Mouse (Mus musculus): ENCODE data around the gene Cnih1.

The Cnih1 gene

DNA sequence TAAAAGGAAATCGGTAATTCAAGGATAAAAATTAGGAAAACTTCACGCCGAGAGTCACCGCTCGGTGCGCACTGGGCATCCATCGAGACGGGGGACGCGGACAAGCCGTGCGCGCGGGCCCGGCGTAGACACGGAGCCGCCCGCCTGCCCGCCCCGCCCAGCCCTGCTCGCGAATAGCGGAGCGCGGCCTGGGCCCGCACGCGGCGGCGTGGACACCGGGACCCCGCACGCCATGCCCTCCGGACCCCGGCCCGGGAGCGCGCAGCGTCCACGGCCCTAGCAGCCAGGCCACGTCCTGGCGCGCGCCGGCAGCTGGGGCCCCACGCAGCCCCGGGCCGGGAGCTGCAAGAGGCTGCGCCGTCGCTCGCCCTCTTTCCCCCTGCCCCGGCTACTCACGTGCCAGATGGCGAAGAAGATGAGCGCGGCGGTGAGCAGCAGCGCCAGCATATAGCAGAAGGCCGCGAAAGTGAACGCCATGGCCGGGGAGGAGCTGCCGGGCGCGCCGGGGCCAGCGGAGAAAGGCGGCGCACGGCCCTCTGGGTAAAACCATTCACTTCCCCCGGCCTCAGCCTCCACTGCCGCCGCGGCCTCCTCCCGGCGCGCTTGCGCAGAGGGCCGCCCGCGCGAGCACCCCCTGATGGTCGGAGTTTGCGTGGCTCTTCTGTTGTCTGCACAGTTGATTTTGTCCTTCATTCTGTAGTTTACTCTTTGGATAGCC lies at the start of gene Cnih1:
Gene Cnih1 (minus strand): TSS at position 625 of the 718 bp plus-strand sequence.
- in situ Hi-C loops (cut with MboI; ENCODE audit: unreplicated experiment in 2 of 2), result loop anchor here in 1 of 2 experiments (5.0 kb wide), 1 partner anchor 34 kb away; the partner anchor contains the start of gene Gmfb

DNA sequence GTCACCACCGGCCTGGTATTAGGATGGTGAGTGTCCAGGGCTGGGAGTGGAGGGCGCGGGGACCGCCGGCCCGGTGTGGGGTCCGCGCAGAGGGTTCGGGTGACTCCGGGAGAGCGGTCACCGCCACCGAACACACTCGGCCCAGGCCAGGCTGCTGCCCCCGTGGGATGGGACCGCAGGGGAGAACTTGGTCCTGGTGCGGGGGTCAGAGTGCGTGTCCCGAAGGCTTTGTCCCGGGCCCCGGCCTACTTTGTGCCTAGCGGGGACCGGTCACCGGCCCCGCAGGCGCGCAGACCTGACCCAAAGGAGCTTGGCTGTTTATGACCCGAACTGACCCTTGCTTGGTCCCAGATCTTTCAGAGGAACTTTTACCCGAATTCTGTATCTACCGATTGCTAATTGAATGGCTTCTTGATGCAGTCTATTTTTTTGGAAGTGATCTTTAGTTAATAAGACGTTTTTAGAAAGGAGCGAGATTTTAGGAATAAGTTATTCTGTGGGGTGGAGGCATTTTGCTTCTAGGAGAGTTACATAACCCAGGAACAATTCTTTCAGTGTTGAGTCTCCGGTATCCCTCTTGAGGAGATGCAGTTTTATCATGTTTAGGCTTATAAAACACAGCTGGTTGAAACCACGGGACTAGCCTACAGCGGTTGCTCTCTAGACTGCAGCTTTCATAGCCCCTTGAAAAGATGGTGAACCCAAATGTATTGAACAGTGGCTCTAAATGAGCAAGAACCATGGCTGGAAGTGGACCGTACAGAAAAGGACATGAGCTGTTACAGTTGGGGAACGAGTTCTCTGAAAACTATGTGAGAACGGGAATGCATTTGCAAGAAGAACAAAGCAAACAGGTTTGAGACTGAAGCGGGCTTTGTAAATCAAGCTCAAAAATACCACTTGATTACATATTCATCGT lies 44.4 kb upstream of the Cnih1 start:
- in situ Hi-C loops (cut with MboI; ENCODE audit: unreplicated experiment in 2 of 2), result no loop called here

DNA sequence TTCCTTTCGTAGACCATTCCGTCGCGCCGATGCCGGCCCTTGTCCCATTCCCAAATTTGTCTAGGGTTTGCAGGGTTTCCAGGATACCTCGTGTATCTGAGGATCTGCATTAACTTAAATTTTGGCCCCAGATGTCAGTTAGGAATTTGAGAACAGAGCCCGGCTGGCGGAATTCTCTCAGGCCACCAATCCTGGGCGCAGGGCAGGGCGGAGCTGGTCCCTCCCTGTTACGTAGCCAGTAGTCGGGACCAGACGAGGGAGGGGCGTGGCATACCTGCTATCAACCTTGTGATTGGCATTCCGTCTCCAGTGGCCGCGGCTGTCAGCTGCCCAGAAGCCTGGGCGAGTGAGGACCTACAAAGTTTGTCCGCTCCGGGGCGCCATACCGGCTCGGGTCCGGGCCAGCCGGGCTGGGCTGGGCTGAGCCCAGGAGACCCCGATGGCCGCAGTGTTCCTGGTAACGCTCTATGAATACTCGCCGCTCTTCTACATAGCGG lies 43.7 kb upstream of the Cnih1 start, which contains the start of gene Cgrrf1:
Gene Cgrrf1 (plus strand): TSS at position 289 of the 497 bp plus-strand sequence.
- in situ Hi-C loops (cut with MboI; ENCODE audit: unreplicated experiment in 2 of 2), result no loop called here

DNA sequence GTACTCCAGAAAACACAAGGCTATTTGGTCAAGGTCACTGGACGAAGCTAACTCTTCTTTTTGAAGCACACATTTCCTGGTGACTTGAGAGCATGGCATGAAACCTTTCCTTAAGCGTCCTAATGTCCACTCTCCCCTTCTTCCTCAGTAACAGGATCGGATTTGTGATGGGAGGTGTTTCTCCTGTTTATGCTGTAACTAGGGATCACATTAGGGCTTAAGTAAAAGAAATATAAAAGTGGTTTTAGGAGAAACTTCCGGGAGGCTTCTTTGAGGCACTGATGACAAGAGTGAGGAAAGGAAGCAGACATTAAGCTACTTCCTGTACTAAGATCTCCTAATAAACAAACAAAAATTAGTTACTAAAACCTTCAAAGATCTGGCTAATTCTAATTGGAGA lies 43.1 kb upstream of the Cnih1 start:
- in situ Hi-C loops (cut with MboI; ENCODE audit: unreplicated experiment in 2 of 2), result no loop called here

DNA sequence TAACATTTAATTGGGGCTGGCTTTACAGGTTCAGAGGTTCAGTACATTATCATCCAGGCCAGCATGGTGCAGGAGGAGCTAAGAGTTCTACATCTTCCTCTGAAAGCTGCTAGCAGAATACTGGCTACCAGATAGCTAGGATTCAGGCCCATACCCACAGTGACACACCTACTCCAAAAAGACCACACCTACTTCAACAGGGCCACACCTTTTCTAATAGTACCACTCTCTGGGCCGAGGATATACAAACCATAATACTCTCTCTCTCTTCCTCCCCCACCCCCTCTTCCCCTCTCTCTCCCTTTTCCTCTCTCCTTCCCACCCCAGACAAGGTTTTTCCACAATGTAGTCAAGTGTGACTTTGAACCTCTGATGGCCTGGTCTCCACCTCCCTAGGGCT lies 39.2 kb upstream of the Cnih1 start:
- in situ Hi-C loops (cut with MboI; ENCODE audit: unreplicated experiment in 2 of 2), result no loop called here

DNA sequence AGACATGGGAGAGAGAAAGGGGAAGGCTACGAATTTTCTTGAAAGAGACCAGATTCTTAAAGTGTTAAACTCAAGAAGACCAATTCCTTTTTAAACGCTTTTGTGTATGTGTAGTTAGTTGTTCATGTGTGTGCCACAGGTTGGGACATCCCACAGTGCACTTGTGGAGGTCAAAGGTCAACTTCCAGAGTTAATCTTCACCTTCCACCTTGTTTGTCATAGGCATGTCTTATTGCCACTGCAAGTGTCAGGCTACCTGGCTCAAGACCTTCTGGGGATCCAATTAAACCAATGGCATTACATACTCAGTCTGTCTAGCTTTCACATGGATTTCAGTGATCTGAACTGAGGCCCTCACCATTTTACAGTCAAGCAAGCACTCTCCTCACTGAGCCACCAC lies 35.8 kb upstream of the Cnih1 start:
- in situ Hi-C loops (cut with MboI; ENCODE audit: unreplicated experiment in 2 of 2), result loop anchor here in 1 of 2 experiments (5.0 to 25.0 kb wide), 2 partner anchors 37 to 1612 kb away; partner anchors contain the start of genes Cnih1, Gpr137c and Txndc16

DNA sequence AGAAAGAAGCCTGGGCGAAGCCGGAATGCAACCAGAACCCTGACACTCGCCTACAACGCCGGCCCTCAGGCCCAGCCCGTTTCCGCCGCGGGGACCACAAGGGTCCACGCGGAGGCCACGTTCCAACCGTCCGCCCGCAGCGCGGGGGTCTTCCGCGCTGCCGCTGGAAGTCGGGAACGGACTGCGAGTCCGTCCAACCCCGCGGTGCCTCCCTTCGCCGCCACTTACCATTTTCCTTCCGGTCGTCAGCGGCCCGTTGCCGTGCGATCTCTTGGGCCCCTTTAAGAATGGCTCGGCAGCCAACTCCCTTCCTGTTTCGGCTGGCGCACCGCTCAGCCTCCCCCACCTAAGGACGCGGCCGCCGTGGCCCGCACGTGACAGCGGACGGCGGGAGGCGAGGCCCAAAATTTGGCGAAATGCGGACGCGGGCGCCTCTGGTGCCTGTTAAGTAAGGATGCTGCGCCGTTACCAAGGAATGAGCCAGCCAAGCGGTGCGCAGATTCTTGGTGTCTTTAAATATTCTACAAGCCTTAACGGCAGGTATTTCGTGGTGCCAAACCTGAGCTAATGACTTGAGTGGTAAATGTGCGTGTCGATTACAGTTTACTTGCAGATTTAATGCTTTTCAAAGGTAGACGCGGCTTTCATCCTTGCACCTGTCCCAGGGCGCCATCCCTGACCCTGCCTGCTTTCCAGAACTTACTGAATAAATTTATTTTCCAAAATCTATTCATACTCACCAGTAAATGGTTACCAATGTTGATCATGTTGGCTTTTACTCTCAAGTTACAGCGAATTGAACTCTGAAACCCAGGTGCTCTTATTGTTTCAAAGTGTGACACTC lies 33.9 kb upstream of the Cnih1 start, which contains the start of gene Gmfb:
Gene Gmfb (minus strand): TSS at position 370 of the 844 bp plus-strand sequence.
- in situ Hi-C loops (cut with MboI; ENCODE audit: unreplicated experiment in 2 of 2), result loop anchor here in 1 of 2 experiments (5.0 to 25.0 kb wide), 2 partner anchors 35 to 1610 kb away; partner anchors contain the start of genes Cnih1, Gpr137c and Txndc16

DNA sequence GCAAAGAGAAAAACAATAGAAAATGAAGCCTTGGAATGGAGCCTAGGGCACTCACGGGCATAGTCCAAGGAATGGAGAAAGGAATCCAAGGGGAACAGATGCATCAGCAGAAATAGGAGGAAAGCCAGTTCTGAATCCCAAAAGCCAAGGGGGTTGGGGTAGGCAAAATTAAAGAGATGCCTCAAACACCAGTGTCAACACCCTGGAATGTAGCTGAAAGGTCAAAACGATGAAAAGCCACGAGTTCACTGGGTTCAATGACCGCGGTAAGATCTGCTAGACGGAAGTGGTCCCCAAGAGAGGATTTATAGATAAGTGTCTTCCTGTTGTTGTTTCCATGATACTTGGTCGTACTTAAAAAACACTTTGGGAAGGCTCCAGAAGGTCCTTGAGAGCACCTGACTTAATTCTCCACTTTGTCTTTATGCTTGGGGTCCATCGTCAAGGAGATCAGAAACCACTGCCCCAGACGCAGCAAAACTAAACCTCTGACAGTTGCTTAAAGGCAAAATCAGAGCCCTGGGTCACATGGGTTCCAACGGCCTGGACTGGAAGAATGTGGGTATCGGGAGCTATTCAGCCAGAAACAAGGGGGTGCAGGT lies 33.2 kb upstream of the Cnih1 start:
- in situ Hi-C loops (cut with MboI; ENCODE audit: unreplicated experiment in 2 of 2), result loop anchor here in 1 of 2 experiments (5.0 to 25.0 kb wide), 2 partner anchors 34 to 1609 kb away; partner anchors contain the start of genes Cnih1, Gpr137c and Txndc16

DNA sequence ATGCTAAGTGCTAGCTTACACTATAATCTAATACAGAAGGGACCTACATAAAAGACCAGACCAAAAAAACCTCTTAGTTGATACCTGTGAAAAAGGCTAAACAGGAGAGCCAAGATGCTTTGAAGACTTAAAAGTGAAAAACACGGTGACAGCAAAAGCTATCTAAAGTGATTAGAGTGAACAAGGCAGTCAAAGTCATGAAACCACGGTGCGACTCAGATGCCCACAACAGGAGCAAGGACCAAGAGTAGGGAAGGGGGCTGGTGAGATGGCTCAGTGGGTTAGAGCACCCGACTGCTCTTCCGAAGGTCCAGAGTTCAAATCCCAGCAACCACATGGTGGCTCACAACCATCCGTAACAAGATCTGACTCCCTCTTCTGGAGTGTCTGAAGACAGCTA lies 31.8 kb upstream of the Cnih1 start:
- in situ Hi-C loops (cut with MboI; ENCODE audit: unreplicated experiment in 2 of 2), result loop anchor here in 1 of 2 experiments (5.0 to 25.0 kb wide), 2 partner anchors 33 to 1608 kb away; partner anchors contain the start of genes Cnih1, Gpr137c and Txndc16

DNA sequence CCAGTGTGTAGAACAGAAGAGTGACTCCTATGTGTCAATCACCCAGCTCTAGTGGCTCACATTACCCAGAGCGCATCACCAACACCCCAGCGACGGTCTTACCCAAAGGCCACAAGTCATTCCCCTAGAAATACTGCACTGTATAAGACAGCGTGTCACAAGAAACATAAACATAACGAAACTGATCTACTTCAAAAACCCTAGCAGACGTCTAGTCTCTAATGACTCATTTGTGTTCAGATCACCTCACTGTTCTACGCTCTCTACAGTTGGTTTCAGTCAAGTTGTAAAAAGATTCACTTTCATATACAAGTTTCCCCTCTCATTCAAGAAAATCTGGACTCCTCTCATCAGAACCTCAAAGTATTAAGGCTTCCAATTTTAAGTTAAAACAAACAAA lies 30.5 kb upstream of the Cnih1 start:
- in situ Hi-C loops (cut with MboI; ENCODE audit: unreplicated experiment in 2 of 2), result loop anchor here in 1 of 2 experiments (25.0 kb wide), 1 partner anchor 1606 kb away; the partner anchor contains the start of genes Gpr137c and Txndc16

DNA sequence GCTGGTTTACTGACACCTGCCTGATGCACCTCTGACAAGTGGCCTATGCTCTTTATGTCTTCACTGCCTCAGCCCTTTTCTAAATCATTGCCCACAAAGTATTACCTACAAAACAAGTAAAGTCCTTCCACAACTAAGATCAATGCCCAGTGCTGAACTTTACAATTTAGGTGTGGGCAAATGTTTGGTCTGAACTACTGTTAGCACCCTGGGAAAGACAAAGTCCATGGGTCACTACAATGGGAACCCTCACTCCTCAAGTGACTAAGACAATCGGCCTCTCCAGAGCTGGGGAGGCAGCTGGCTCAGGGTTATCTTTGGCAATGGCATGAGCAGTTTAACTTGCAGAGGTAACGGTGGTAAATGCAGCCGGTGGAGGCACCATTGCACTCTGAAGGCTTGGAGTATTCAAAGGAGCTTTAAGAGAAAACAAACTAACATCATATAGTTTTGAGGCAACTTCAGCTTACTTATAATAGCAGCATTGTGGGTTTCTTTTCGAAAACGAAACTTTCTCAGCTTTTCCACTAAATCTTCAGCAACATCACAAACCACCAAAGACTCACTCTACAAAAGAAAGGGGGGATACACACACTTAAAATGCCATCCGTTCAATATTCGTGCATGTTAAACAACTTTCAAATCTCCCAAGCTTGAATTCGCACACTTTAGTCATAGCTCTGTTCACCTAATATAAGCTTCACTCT lies 28.9 kb upstream of the Cnih1 start:
- in situ Hi-C loops (cut with MboI; ENCODE audit: unreplicated experiment in 2 of 2), result loop anchor here in 1 of 2 experiments (25.0 kb wide), 1 partner anchor 1605 kb away; the partner anchor contains the start of genes Gpr137c and Txndc16

DNA sequence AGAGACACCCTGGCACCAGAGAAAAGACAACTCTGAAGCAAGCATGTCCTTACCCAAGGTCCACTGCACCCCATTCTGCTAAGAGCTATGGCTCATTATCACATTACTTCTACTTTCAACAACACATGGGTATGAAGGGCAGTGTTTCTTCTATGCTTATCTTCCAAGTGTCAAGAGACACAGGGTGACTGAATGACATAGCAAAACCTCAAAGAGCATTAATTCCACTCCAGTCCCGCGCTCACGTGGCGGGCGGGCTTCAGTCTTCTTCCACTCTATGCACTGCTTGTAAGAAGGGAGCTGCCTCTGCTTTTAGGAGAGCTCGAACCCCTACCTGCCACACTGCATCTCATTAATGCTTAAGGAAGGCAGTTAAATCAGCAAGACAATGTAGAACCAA lies 27.4 kb upstream of the Cnih1 start:
- in situ Hi-C loops (cut with MboI; ENCODE audit: unreplicated experiment in 2 of 2), result loop anchor here in 1 of 2 experiments (25.0 kb wide), 1 partner anchor 1603 kb away; the partner anchor contains the start of genes Gpr137c and Txndc16

DNA sequence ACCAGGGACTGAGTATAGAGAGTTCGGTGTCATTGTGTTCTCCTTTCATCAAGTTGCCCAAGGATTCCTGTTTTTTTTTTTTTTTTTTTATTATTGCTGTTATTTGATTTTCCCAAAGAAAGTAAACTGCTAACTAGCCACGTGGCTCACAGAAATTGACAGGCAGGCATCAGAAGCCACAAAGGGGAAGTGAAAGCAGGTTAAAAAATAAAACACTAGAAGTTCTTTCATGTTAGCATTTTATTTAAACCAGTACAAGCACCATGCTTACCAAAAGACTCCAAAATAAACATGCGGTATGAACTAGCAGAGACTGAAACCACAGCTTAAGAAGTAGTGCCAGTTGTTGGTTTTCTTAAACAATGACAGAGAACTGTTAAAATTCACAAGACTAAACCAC lies 19.7 kb upstream of the Cnih1 start:
- in situ Hi-C loops (cut with MboI; ENCODE audit: unreplicated experiment in 2 of 2), result loop anchor here in 1 of 2 experiments (25.0 kb wide), 1 partner anchor 1596 kb away; the partner anchor contains the start of genes Gpr137c and Txndc16

DNA sequence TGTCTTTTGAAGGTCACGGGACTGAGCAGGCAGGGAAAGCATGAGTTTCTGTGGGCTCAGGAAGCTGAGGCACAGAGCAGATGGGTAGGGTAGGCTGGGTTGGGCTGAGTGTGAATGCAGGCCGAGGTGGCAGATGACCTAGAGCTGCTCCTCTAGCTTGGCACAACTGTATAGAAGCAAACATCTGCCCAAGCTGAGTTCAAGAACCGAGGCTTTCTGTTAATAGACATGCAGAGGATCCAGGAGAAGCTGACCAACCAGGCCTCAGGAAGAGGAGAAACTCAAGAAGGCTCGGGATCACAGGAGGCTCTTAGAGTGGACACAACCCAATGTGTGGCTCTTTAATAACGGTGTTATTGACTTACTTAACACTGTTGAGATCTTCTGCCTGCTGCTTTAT lies 18.0 kb upstream of the Cnih1 start:
- in situ Hi-C loops (cut with MboI; ENCODE audit: unreplicated experiment in 2 of 2), result loop anchor here in 1 of 2 experiments (25.0 kb wide), 1 partner anchor 1594 kb away; the partner anchor contains the start of genes Gpr137c and Txndc16

DNA sequence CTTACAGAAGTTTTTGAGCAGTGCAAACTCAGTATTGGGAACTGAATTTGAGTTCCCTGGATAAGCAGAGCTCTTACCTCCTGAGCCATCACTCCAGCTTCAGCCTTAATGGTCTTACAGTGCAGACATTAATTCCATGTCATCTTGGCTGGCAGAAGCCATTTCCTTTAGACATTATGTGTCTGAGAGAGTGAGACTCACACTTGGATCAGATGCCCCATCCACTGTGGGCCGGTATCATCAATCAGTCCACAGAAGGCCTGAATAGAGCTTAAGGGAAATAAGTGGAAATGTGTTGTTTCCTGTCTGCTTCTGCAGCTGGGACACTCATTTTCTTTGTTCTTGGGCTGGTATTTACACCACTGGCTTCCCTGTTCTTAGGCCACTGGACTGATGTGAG lies 15.6 kb upstream of the Cnih1 start:
- in situ Hi-C loops (cut with MboI; ENCODE audit: unreplicated experiment in 2 of 2), result loop anchor here in 1 of 2 experiments (25.0 kb wide), 1 partner anchor 1591 kb away; the partner anchor contains the start of genes Gpr137c and Txndc16

DNA sequence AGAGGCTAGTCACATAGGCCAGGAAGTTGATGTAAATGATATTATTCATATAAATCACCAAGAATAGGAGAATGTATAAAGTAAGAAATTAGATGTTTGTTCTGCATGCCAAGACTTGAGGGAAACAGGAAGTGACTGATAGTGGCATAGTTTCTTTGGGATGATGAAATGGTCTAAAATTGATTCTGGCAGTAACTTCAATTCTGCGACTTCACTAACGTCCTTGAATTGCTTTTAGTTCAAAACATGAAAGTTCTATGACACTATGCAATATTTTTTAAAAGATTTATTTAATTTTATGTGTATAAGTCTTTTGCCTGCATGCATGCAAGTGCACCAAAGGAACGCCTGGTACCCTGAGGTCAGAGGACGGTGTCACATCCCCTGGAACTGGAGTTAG lies 15.0 kb upstream of the Cnih1 start:
- in situ Hi-C loops (cut with MboI; ENCODE audit: unreplicated experiment in 2 of 2), result loop anchor here in 1 of 2 experiments (25.0 kb wide), 1 partner anchor 1591 kb away; the partner anchor contains the start of genes Gpr137c and Txndc16

DNA sequence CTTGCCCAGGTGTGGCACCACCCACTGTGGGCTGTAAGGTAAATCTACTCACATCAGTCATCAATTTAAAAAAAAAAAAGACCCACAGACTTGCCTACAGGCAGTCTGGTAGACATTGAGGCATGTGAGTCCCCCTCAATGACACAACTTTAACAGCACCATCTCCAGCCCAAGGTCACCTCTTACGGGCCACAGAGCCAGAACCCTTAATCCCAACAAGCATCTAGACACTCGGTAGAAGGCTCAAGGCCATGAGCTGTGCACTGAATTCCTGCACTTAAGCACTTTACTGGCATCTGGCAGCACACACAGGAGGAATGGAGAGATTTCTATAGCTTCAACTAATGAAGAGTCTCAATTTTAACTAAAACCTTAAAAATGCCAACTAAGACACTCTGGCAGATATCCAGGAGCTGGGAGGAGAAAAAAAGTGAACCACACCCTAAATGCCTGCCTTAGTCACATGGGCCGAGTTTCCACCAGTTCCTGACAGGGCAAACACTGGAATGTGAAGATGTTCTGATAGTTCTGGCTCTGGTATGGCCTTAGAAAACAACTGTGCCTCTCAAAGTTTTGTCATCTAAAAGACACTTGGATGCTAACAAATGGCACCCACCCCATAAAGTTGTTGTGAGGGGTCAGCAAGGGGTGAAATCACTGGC lies 12.6 kb upstream of the Cnih1 start:
- in situ Hi-C loops (cut with MboI; ENCODE audit: unreplicated experiment in 2 of 2), result loop anchor here in 1 of 2 experiments (25.0 kb wide), 1 partner anchor 1589 kb away; the partner anchor contains the start of genes Gpr137c and Txndc16
